Mouse (Mus musculus): ENCODE data around the gene Zfp874b. TPM values are rescaled to one million over a fixed set of nuclear protein-coding genes. Genes with fewer than 3 reads are reported as not detected.

Zfp874b gene
- 2.4 and 2.6 TPM in 2 replicates for polyA plus RNA-seq (2012; rRNA removed)

GRCm38 (mm10) chr13:67483625-67484423 is at the start of gene Zfp874b:
Gene Zfp874b (minus strand): TSS chr13:67484258.

GRCm38 (mm10) chr13:67525753-67526410 is 41.8 kb upstream of the Zfp874b start, which contains the start of the genes Gm26965 and Zfp87:
Gene Gm26965 (minus strand): TSS chr13:67526151.
Gene Zfp87 (minus strand): TSS chr13:67526177.

GRCm38 (mm10) chr13:67500084-67500719 is 16.1 kb upstream of the Zfp874b start, which contains the start of gene Zfp58:
Gene Zfp58 (minus strand): TSS chr13:67500555.

GRCm38 (mm10) chr13:67451172-67452020 is 32.7 kb downstream of the Zfp874b start, which contains the start of gene Zfp874a:
Gene Zfp874a (minus strand): TSS chr13:67451624.

Other genes with a start within 250 kb of the Zfp874b start
- gene Zfp458, start 205.8 kb downstream of the Zfp874b start, polyA plus RNA-seq (2012; rRNA removed): 0.54 and 0.60 TPM in 2 replicates
- 0.55 and 0.75 TPM in 2 replicates for gene Zfp457, start 177.8 kb downstream of the Zfp874b start, polyA plus RNA-seq (2012; rRNA removed)
- 1.3 and 1.4 TPM in 2 replicates for gene Zfp595, start 151.7 kb downstream of the Zfp874b start, polyA plus RNA-seq (2012; rRNA removed)
- not detected in 2 replicates for gene Gm28044, start 123.7 kb downstream of the Zfp874b start, polyA plus RNA-seq (2012; rRNA removed)
- 0.58 and 0.60 TPM in 2 replicates for gene Zfp953, start 123.7 kb downstream of the Zfp874b start, polyA plus RNA-seq (2012; rRNA removed)
- 0.16 and 0.17 TPM in 2 replicates for gene Gm28041, start 108.5 kb downstream of the Zfp874b start, polyA plus RNA-seq (2012; rRNA removed)
- 0.26 and 0.30 TPM in 2 replicates for gene Zfp456, start 108.4 kb downstream of the Zfp874b start, polyA plus RNA-seq (2012; rRNA removed)
- gene Zfp429, start 84.4 kb downstream of the Zfp874b start, polyA plus RNA-seq (2012; rRNA removed): 2.3 and 2.5 TPM in 2 replicates
- gene Zfp459, start 62.8 kb downstream of the Zfp874b start, polyA plus RNA-seq (2012; rRNA removed): 0.05 and 0.18 TPM in 2 replicates
- gene Zfp874a, start 32.6 kb downstream of the Zfp874b start, polyA plus RNA-seq (2012; rRNA removed): 3.2 and 3.7 TPM in 2 replicates
- gene Zfp58, start 16.3 kb upstream of the Zfp874b start, polyA plus RNA-seq (2012; rRNA removed): 1.2 and 1.3 TPM in 2 replicates
- not detected in 2 replicates for gene Gm26965, start 41.9 kb upstream of the Zfp874b start, polyA plus RNA-seq (2012; rRNA removed)
- gene Zfp87, start 41.9 kb upstream of the Zfp874b start, polyA plus RNA-seq (2012; rRNA removed): 7.7 and 8.6 TPM in 2 replicates
- 1.7 and 1.9 TPM in 2 replicates for gene Zfp748, start 69.6 kb upstream of the Zfp874b start, polyA plus RNA-seq (2012; rRNA removed)
- gene Zfp729b, start 125.4 kb upstream of the Zfp874b start, polyA plus RNA-seq (2012; rRNA removed): 0.84 TPM in 2 replicates
- gene Gm49345, start 153.5 kb upstream of the Zfp874b start, polyA plus RNA-seq (2012; rRNA removed): not detected in 2 replicates
- 0.81 and 0.91 TPM in 2 replicates for gene Zfp729a, start 153.5 kb upstream of the Zfp874b start, polyA plus RNA-seq (2012; rRNA removed)
- gene Zfp738, start 202.8 kb upstream of the Zfp874b start, polyA plus RNA-seq (2012; rRNA removed): 2.1 and 2.3 TPM in 2 replicates
- gene Zfp65, start 244.9 kb upstream of the Zfp874b start, polyA plus RNA-seq (2012; rRNA removed): 1.2 and 1.4 TPM in 2 replicates

Measured in liver, embryonic 18 days (tissue).